Mouse (Mus musculus): ENCODE results near the gene Ntn1.

DNA sequence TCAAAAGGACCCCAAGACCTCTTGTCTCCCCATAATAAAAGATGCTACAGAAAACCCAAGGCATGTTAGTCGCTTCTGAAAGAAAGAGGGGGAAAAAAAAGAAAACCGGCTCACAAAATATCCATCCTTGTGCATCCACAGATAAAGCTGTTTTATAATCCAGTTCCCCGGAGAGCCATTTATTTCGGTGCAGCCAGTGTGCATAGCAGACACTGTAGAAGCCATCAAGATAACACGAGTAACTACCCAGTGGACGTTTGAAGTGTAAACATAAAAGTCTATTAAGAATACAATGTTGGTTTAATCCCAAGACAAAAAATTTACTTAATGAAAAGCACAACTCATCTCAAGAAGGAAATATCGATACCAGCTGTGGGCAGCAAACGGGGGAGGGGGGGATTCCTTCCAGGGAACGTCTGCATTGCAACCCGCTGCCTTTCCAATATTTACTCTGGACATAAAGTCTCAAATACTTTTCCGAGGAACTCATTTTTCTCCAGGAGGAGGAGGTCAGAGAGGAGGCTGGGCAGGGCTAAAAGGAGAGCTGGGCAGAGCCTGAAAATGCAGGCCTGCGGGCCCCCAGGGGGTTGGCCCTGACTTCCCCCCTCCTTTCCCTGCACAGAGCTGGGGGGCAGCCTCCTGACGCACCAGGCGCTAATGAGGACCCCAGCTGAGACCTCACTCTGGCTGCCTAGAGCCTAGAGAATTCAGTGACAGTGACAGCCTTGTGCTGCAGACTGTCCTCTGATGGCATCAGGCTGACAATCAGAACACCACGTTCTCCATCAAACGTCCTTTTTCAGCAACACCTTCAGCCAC, 21.5 kb downstream of the Ntn1 start:
- TF ChIP-seq POLR2A (IDR thresholded peaks at IDR 0.05; ENCODE audit: low read depth, low read length) (no peak), CTCF (conservative IDR thresholded peaks at IDR 0.05; ENCODE audit: insufficient read depth, insufficient read length, low read depth, low read length) (no peak)

Data from kidney, adult 2 months (tissue).